Mouse (Mus musculus): ENCODE data around the gene Scrn1. TPM values are rescaled to one million over a fixed set of nuclear protein-coding genes. Genes with fewer than 3 reads are reported as not detected.

Gene Scrn1
- polyA plus RNA-seq, 1 experiment from 2014 or later: 2.7 TPM

DNA sequence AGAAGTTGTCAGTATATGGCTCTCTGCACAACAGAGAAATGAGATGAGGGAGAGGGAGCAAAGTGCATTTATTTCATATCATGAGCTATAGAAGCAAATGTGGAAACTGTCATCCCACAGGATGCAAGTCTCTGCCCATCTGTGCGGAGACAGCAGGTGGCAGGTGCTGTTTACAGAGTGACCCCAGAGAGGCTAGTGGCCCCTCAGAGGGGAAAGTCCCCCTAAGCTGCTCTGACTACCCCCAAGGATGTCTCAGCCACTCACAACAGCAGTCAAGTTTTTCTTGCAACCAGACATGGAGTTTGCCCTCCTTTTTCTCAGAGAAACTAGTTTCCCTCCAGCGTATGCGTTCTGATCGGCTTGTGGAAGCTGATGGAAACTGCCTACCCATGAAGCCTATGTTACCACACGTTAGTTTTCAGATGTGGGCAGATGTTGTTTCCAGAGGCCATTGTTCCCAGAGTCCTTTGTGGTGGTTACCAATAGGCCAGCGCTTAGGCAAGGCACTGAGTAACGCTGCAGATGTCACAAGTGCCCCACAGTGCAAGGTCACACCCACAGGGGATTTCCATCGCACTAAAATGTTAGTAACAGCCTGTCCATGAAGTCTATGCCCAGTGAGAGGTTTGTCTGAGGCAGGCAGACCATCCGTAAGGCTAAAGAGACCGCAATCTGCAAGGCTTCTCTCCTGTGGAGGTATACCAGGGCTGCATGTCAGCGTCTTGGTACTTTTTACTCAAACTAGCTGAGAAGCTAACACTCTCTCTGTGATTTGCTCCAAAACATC, 71.5 kb downstream of the Scrn1 start:
- H3K36me3 ChIP-seq (ENCODE audit: control insufficient read depth, insufficient read depth, low read length): no peaks in the 10 kb centered on the region
- ATAC-seq (ENCODE audit: low read depth): no peak
- 71% methylated on average over 11 of the region's 11 CpGs for WGBS

DNA sequence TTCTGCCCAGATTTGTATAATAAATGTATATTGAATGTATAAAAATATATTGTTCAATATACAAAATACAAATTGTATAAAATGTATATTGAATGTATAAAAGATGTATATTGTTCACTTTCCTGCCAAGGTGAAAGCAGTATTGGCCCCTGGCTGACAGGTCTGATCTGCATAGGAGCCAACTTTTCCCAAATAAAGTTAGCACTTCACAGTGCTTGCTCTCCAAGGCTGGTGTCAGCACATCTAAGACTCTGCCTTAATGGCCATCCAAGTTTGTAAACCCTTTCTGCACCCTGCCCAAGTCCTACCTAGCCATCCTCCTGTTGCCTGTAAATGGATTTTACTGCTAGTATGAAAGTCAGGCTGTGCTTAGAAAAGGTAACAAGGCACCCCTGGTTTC, 72.2 kb downstream of the Scrn1 start:
- Histone ChIP-seq H3K4me1 (replicated peaks; ENCODE audit: control insufficient read depth, insufficient read depth, low read length) (peaks cover 3% of the 10 kb centered on the region; the same call in 1 of the 2 replicates), H3K9me3 (ENCODE audit: control insufficient read depth, low read length) (no peaks in the 10 kb centered on the region), H3K36me3 (ENCODE audit: control insufficient read depth, insufficient read depth, low read length) (no peaks in the 10 kb centered on the region), H3K4me2 (ENCODE audit: low read depth, low read length) (no peak overlapping the region), H3K27ac (ENCODE audit: low read length) (no peak overlapping the region), H3K27me3 (ENCODE audit: control insufficient read depth, insufficient read depth, low read depth, low read length) (no peaks in the 10 kb centered on the region), H3K4me3 (ENCODE audit: low read length) (no peak overlapping the region), H3K9ac (ENCODE audit: low read length) (no peak overlapping the region)
- no peak for ATAC-seq (ENCODE audit: low read depth)

More for the DNA sequence above, 71.5 kb downstream of the Scrn1 start:
- no peak overlapping the region for H3K4me2 ChIP-seq (ENCODE audit: low read depth, low read length)
- H3K9me3 ChIP-seq (ENCODE audit: control insufficient read depth, low read length): no peaks in the 10 kb centered on the region
- H3K27me3 ChIP-seq (ENCODE audit: control insufficient read depth, insufficient read depth, low read depth, low read length): no peaks in the 10 kb centered on the region
- H3K27ac ChIP-seq (ENCODE audit: low read length): no peak overlapping the region
- H3K4me1 ChIP-seq (replicated peaks; ENCODE audit: control insufficient read depth, insufficient read depth, low read length): peaks cover 2% of the 10 kb centered on the region; the same call in 1 of the 2 replicates
- no peak overlapping the region for H3K9ac ChIP-seq (ENCODE audit: low read length)
- H3K4me3 ChIP-seq (ENCODE audit: low read length): no peak overlapping the region

DNA sequence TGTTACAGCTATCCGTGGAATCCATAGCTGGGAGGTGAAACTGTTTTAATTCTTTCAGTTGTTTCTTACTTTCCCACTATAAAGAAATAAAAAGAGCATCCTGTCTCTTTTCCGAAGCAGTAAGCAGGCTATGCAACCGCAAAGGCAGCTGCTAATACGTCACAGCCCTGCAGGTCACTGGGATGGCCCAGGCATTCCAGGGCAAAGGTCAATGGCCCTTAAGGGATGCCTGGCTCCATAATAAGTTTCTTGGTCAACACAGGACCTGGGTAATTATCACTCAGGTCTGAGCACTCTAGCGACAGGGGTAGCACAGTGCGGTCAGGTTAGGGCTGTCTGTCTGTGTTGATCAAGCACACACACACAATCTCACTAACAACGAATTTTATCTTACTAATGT, 75.2 kb downstream of the Scrn1 start:
- 40% methylated on average over 7 of the region's 7 CpGs for WGBS
- no peak for ATAC-seq (ENCODE audit: low read depth)
- Histone ChIP-seq H3K27ac (ENCODE audit: low read length) (no peak overlapping the region), H3K9me3 (ENCODE audit: control insufficient read depth, low read length) (no peaks in the 10 kb centered on the region), H3K4me2 (ENCODE audit: low read depth, low read length) (no peak overlapping the region), H3K27me3 (ENCODE audit: control insufficient read depth, insufficient read depth, low read depth, low read length) (no peaks in the 10 kb centered on the region; the same call in 1 of the 2 replicates), H3K4me1 (replicated peaks; ENCODE audit: control insufficient read depth, insufficient read depth, low read length) (peaks cover 3% of the 10 kb centered on the region; the same call in 1 of the 2 replicates), H3K9ac (ENCODE audit: low read length) (no peak overlapping the region), H3K36me3 (ENCODE audit: control insufficient read depth, insufficient read depth, low read length) (no peaks in the 10 kb centered on the region), H3K4me3 (ENCODE audit: low read length) (no peak overlapping the region)

DNA sequence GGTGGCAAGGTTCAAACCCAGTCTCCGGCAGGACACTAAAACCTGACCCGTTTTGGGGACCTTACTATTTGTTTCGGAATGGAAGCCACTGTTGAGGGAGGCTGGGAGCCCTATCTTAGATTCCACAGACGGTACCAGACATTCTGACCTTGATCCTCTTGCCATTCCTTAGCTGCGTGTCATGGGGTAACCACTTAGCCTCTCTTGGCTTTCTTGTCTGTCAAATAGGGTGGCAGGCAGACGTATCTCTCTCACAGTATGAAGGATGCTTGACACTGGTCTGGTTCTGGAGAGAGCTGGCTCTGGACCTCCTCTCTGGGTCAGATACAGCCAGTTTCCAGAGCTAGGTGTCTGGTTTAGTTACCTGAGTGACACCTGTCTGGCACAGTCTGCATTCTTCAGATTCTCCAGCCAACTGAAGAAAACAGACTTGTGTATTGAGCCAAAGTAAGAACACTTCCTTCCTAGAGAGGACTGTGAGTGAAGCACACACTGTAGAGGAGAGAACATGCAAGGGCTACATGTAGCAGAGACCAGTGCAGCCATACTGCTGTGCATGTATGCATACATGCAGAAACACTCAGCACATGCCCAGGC, 80.2 kb downstream of the Scrn1 start:
- no peak for ATAC-seq (ENCODE audit: low read depth)
- H3K27ac ChIP-seq (ENCODE audit: low read length): no peak overlapping the region
- peaks cover 3% of the 10 kb centered on the region; the same call in 1 of the 2 replicates for H3K4me1 ChIP-seq (replicated peaks; ENCODE audit: control insufficient read depth, insufficient read depth, low read length)
- 15% methylated on average over 6 of the region's 6 CpGs for WGBS
- H3K9ac ChIP-seq (ENCODE audit: low read length): no peak overlapping the region
- no peaks in the 10 kb centered on the region for H3K9me3 ChIP-seq (ENCODE audit: control insufficient read depth, low read length)
- H3K4me2 ChIP-seq (ENCODE audit: low read depth, low read length): peak overlapping the region; percentile 60
- no peaks in the 10 kb centered on the region; the same call in 1 of the 2 replicates for H3K27me3 ChIP-seq (ENCODE audit: control insufficient read depth, insufficient read depth, low read depth, low read length)
- no peaks in the 10 kb centered on the region for H3K36me3 ChIP-seq (ENCODE audit: control insufficient read depth, insufficient read depth, low read length)
- peak overlapping the region; percentile 38 for H3K4me3 ChIP-seq (ENCODE audit: low read length)

GRCm38 (mm10) chr6:54485435-54485901, 80.8 kb downstream of the Scrn1 start:
- H3K9ac ChIP-seq (ENCODE audit: low read length): 0 out of 2 replicates have a peak overlapping the region, but pooled peaks have one; percentile 14
- H3K4me1 ChIP-seq (replicated peaks; ENCODE audit: control insufficient read depth, insufficient read depth, low read length): peaks cover 3% of the 10 kb centered on the region; the same call in 1 of the 2 replicates
- H3K4me3 ChIP-seq (ENCODE audit: low read length): peak overlapping the region; percentile 38
- 2% methylated on average over 15 of the region's 25 CpGs for WGBS
- peak overlapping the region; percentile 60 for H3K4me2 ChIP-seq (ENCODE audit: low read depth, low read length)
- ATAC-seq (ENCODE audit: low read depth): peak; percentile 56
- no peaks in the 10 kb centered on the region for H3K36me3 ChIP-seq (ENCODE audit: control insufficient read depth, insufficient read depth, low read length)
- no peaks in the 10 kb centered on the region; the same call in 1 of the 2 replicates for H3K27me3 ChIP-seq (ENCODE audit: control insufficient read depth, insufficient read depth, low read depth, low read length)
- H3K27ac ChIP-seq (ENCODE audit: low read length): no peak overlapping the region
- H3K9me3 ChIP-seq (ENCODE audit: control insufficient read depth, low read length): no peaks in the 10 kb centered on the region

GRCm38 (mm10) chr6:54485000-54485399, 81.3 kb downstream of the Scrn1 start:
- Histone ChIP-seq H3K4me1 (replicated peaks; ENCODE audit: control insufficient read depth, insufficient read depth, low read length) (peaks cover 3% of the 10 kb centered on the region; the same call in 1 of the 2 replicates), H3K4me3 (ENCODE audit: low read length) (peak overlapping the region; percentile 38)

GRCm38 (mm10) chr6:54481390-54482112, 84.7 kb downstream of the Scrn1 start:
- Histone ChIP-seq H3K4me1 (replicated peaks; ENCODE audit: control insufficient read depth, insufficient read depth, low read length) (no peaks in the 10 kb centered on the region; the same call in 1 of the 2 replicates), H3K4me2 (ENCODE audit: low read depth, low read length) (no peak overlapping the region), H3K4me3 (ENCODE audit: low read length) (no peak overlapping the region), H3K36me3 (ENCODE audit: control insufficient read depth, insufficient read depth, low read length) (no peaks in the 10 kb centered on the region), H3K9me3 (ENCODE audit: control insufficient read depth, low read length) (no peaks in the 10 kb centered on the region), H3K9ac (ENCODE audit: low read length) (no peak overlapping the region), H3K27me3 (ENCODE audit: control insufficient read depth, insufficient read depth, low read depth, low read length) (no peaks in the 10 kb centered on the region; the same call in 1 of the 2 replicates), H3K27ac (ENCODE audit: low read length) (no peak overlapping the region)
- ATAC-seq (ENCODE audit: low read depth): no peak
- WGBS: 71% methylated on average over 15 of the region's 15 CpGs

More at GRCm38 (mm10) chr6:54485000-54485399, 81.3 kb downstream of the Scrn1 start:
- no peak overlapping the region for H3K9ac ChIP-seq (ENCODE audit: low read length)
- WGBS: 19% methylated on average over 11 of the region's 12 CpGs
- peak overlapping the region; percentile 60 for H3K4me2 ChIP-seq (ENCODE audit: low read depth, low read length)
- H3K27me3 ChIP-seq (ENCODE audit: control insufficient read depth, insufficient read depth, low read depth, low read length): no peaks in the 10 kb centered on the region; the same call in 1 of the 2 replicates
- no peak overlapping the region for H3K27ac ChIP-seq (ENCODE audit: low read length)
- peak; percentile 42 for ATAC-seq (ENCODE audit: low read depth)
- H3K9me3 ChIP-seq (ENCODE audit: control insufficient read depth, low read length): no peaks in the 10 kb centered on the region
- H3K36me3 ChIP-seq (ENCODE audit: control insufficient read depth, insufficient read depth, low read length): no peaks in the 10 kb centered on the region

DNA sequence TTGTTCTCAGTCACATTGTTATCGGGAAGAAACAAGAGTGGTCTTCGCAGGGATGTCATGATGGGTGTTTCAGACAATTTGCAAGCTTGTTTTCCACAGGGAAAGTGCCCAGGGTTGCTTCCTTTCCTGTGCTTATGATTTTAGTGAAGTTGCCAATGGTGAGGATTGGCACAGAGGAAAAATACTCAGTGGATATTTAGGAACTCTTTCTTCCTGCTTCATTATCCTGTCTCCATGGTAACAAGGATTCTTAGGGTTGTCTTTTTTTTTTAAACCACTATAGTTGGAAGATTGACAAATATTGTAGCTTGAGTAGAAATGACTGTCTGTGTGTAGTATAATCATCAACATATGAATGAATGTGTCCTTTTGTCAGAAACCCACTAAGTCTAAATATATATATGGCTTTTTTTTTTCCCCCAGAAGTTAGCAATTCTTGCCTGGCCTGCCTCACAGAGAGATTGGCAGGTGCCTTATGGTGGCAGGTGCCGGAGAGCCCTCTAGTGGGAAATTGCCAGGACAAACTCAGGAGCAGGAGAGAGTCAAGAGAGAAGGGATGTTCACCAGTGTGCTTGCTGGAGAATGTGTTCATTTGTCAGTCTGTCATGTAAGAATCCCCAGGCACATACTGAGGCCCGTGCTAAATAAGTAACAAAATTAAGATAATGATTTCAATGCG, 87.5 kb downstream of the Scrn1 start:
- Histone ChIP-seq H3K4me3 (ENCODE audit: low read length) (no peak overlapping the region), H3K27me3 (ENCODE audit: control insufficient read depth, insufficient read depth, low read depth, low read length) (no peaks in the 10 kb centered on the region), H3K9ac (ENCODE audit: low read length) (no peak overlapping the region), H3K4me1 (replicated peaks; ENCODE audit: control insufficient read depth, insufficient read depth, low read length) (no peaks in the 10 kb centered on the region), H3K4me2 (ENCODE audit: low read depth, low read length) (no peak overlapping the region), H3K9me3 (ENCODE audit: control insufficient read depth, low read length) (no peaks in the 10 kb centered on the region), H3K27ac (ENCODE audit: low read length) (no peak overlapping the region), H3K36me3 (ENCODE audit: control insufficient read depth, insufficient read depth, low read length) (no peaks in the 10 kb centered on the region)
- ATAC-seq (ENCODE audit: low read depth): no peak
- WGBS: 68% methylated on average over 5 of the region's 5 CpGs

Data from lung, embryonic 16.5 days (tissue).